Mouse (Mus musculus) ES-E14 (cell line): ENCODE measurements around the gene Ikzf3.

Experiments
- HCFC1 ChIP-seq: IDR thresholded peaks from 2 replicates; pipeline ENCODE4 v1.6.1; 2012; ENCODE audit warnings: low read length, inconsistent platforms, borderline replicate concordance; ENCODE audit not compliant: insufficient read depth
- MAFK ChIP-seq: IDR thresholded peaks from 2 replicates; pipeline ENCODE4 v1.6.1; 2014; ENCODE audit warnings: mild to moderate bottlenecking, low read depth, low read length, inconsistent platforms; ENCODE audit not compliant: insufficient read depth
- ZNF384 ChIP-seq: IDR thresholded peaks from 2 replicates; pipeline ENCODE4 v1.6.1; 2012; ENCODE audit warnings: low read depth, low read length, inconsistent platforms

GRCm38 (mm10) chr11:98509434-98509833 is 36.4 kb downstream of the Ikzf3 start:
- no peak for TF ChIP-seq MAFK
- no peak for TF ChIP-seq ZNF384
- TF ChIP-seq HCFC1 = no peak
